Mouse (Mus musculus) liver, adult 2 months (tissue): Measurements from ENCODE around the gene Sfrp2.

Experiments used
- CTCF ChIP-seq: fragments of 200-500 bp; IDR thresholded peaks from 2 replicates; pipeline ENCODE4 v1.5.1; 2011; ENCODE audit warnings: low read depth, low read length, control low read depth
- POLR2A ChIP-seq: fragments of 200-500 bp; IDR thresholded peaks from 2 replicates; pipeline ENCODE4 v1.6.1; 2011; ENCODE audit warnings: low read length, control low read depth; ENCODE audit not compliant: insufficient read depth; ENCODE audit errors: extremely low read depth

DNA sequence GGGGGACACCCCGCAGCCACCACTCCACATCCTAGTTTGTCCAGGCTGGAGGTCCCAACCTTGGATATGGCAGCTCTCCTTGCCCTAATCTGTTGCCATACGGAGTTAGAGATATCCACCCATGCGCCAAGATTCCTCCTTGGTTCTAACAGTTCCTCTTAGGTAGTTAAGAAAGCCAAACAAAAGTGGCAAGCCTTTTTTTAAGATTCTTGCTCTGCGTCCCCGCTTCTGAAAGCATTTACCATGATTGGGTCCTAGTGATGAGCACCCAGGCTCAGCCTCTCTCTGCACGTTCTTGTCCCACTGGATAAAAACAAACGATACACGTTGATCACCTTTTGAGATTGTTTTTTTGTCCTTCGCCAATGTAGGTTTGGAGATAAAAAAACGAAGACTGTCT lies 1.0 kb downstream of the Sfrp2 start:
- TF ChIP-seq POLR2A = no peak
- no peak for TF ChIP-seq CTCF
